Mouse (Mus musculus) brain, embryonic 14.5 days (tissue): Measurements from ENCODE around the gene Scamp3.

Experiments used
- CTCF ChIP-seq: fragments of 200-500 bp; IDR thresholded peaks from 2 replicates; pipeline ENCODE4 v1.5.1; 2012; ENCODE audit warnings: inconsistent platforms, mild to moderate bottlenecking, moderate library complexity, borderline replicate concordance; ENCODE audit not compliant: insufficient read depth, insufficient read length; ENCODE audit errors: extremely low read depth
- POLR2A ChIP-seq: fragments of 200-500 bp; IDR thresholded peaks from 2 replicates; pipeline ENCODE4 v1.6.1; 2012; ENCODE audit warnings: mild to moderate bottlenecking, inconsistent platforms, borderline replicate concordance; ENCODE audit not compliant: poor library complexity, insufficient read depth, insufficient read length, severe bottlenecking; ENCODE audit errors: extremely low read depth

GRCm38 (mm10) chr3:89176421-89176820 is 852 bp upstream of the Scamp3 start:
- TF ChIP-seq CTCF, result no peak
- TF ChIP-seq POLR2A, result no peak
